Mouse (Mus musculus) MEL (cell line): ENCODE measurements around the gene Taldo1.

Source experiments
- EP300 ChIP-seq, 2 experiments: IDR thresholded peaks; 2 replicates each; pipeline ENCODE4 v1.6.1; 2011; ENCODE audit warnings: improper control_type of control experiment in 2 of 2, low read length in 2 of 2, low read depth in 1 of 2, mild to moderate bottlenecking in 1 of 2
- HCFC1 ChIP-seq: IDR thresholded peaks from 2 replicates; pipeline ENCODE4 v1.6.1; 2012; ENCODE audit warnings: low read depth, mild to moderate bottlenecking, inconsistent platforms, low read length, improper control_type of control experiment, moderate library complexity
- POLR2A ChIP-seq, 2 experiments: IDR thresholded peaks; 2 replicates each; pipeline ENCODE4 v1.6.1; 2011 to 2012; ENCODE audit warnings: low read length in 2 of 2, mild to moderate bottlenecking in 2 of 2, control low read depth in 1 of 2, improper control_type of control experiment in 1 of 2, low read depth in 1 of 2, moderate library complexity in 1 of 2; ENCODE audit not compliant: control insufficient read depth in 1 of 2, insufficient read depth in 1 of 2, poor library complexity in 1 of 2

DNA sequence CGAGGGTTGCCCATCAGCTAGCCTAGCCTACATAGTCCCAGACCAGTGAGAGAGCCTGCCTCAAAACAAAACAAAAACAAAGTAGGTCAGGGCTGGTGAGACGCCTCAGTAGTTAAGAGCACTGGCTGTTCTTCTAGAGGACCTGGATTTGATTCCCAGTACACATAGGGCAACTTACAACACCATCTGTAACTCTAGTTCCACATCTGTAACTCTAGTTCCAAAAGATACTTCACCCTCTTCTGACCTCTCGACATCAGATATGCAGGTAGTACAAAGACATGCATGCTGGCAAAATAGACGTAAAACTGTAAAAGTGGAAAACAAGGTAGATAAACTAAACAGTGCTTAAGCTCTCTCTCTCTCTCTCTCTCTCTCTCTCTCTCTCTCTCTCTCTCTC lies 31.8 kb downstream of the Taldo1 start:
- TF ChIP-seq POLR2A (IDR thresholded peaks at IDR 0.05; ENCODE audit: control insufficient read depth in 1 of 2, insufficient read depth in 1 of 2, low read depth in 1 of 2, low read length in 2 of 2, poor library complexity in 1 of 2), result no peak
- no peak for TF ChIP-seq EP300 (IDR thresholded peaks at IDR 0.05; ENCODE audit: low read depth in 1 of 2, low read length in 2 of 2)
- no peak for TF ChIP-seq HCFC1
